Comparison of ENCODE assay signal across 25 mouse cellular contexts in genomic region chr17:63240021-63240730, GRCm38 (mm10).
DNase-seq lines count a peak whose midpoint lies in the region; ATAC-seq and TF ChIP-seq lines count a peak whose summit lies in the region.
"Had no signal": no experiment of that assay in that cellular context is flagged by ENCODE, and none has a peak within 500 bp of the region (broad histone marks: within the 10 kb centered on the region; RNA-seq: fewer than 3 reads in every experiment).

No protein-coding gene starts in this region.

- no peak overlapping the region for H3K4me2 ChIP-seq in heart, postnatal 0 days (ENCODE audit: low read depth, low read length)
- H3K4me2 ChIP-seq: embryonic facial prominence, embryonic 12.5 days; forebrain, embryonic 12.5 days; hindbrain, embryonic 15.5 days; limb, embryonic 12.5 days; liver, embryonic 15.5 days; midbrain, embryonic 11.5 days; neural tube, embryonic 15.5 days had no signal

- no peak overlapping the region for H3K27ac ChIP-seq in heart, postnatal 0 days (ENCODE audit: low read depth)
- H3K27ac ChIP-seq in heart, embryonic 10.5 days = no peak overlapping the region
- H3K27ac ChIP-seq: embryonic facial prominence, embryonic 12.5 days; forebrain, embryonic 12.5 days; hindbrain, embryonic 15.5 days; limb, embryonic 12.5 days; liver, embryonic 15.5 days; neural tube, embryonic 15.5 days had no signal

- WGBS in heart, postnatal 0 days = 36% methylated on average over 9 of the region's 9 CpGs
- WGBS in heart, embryonic 10.5 days = 63% methylated on average over 9 of the region's 9 CpGs

- no peak overlapping the region for H3K4me3 ChIP-seq in heart, postnatal 0 days (ENCODE audit: low read depth, low read length)
- no peak overlapping the region for H3K4me3 ChIP-seq in heart, embryonic 10.5 days
- H3K4me3 ChIP-seq: embryonic facial prominence, embryonic 12.5 days; erythroblast, embryonic 14.5 days; forebrain, embryonic 12.5 days; hindbrain, embryonic 15.5 days; limb, embryonic 12.5 days; liver, embryonic 15.5 days; neural tube, embryonic 15.5 days had no signal

- no peak for ATAC-seq in heart, postnatal 0 days (ENCODE audit: insufficient read depth, low read depth)
- ATAC-seq: CD4-positive, CD25-positive, alpha-beta regulatory T cell, adult 4 months; intestine, embryonic 16.5 days; Patski had no signal

- 0 out of 2 replicates have a peak, but pooled peaks cover 3% of the 10 kb centered on the region for H3K4me1 ChIP-seq in heart, postnatal 0 days (ENCODE audit: control insufficient read depth, insufficient read depth)
- peaks cover 17% of the 10 kb centered on the region for H3K4me1 ChIP-seq in heart, embryonic 10.5 days
- H3K4me1 ChIP-seq: embryonic facial prominence, embryonic 12.5 days; forebrain, embryonic 12.5 days; hindbrain, embryonic 15.5 days; liver, embryonic 15.5 days had no signal

- TF ChIP-seq CTCF in heart, postnatal 0 days (IDR thresholded peaks at IDR 0.05; ENCODE audit: low read depth) = no peak

- DNase-seq in heart, adult 11 months = peak; percentile 67
- DNase-seq in heart, postnatal 36 days = no peak
- peak; percentile 41 for DNase-seq in heart, postnatal 0 days (ENCODE audit: low spot score)
- no peak for DNase-seq in heart, embryonic 10.5 days (ENCODE audit: low spot score)
- DNase-seq in retina, postnatal 1 day = peak; percentile 11
- DNase-seq in retina, embryonic 14.5 days (ENCODE audit: low spot score) = no peak
- DNase-seq in urinary bladder, adult 18-20 months (ENCODE audit: low spot score in 2 of 2) = no peak
- DNase-seq: adrenal gland, adult 2 months; cerebellum, adult 11-12 months; cerebellum, postnatal 14 days; kidney, adult 9 months; kidney, postnatal 14 days; thymus, adult 18-20 months; thymus, postnatal 4 days had no signal

- intact Hi-C loops in heart, postnatal 36 days (cut with DNase I) = no loop called here

- 0 out of 2 replicates have a peak, but pooled peaks cover 2% of the 10 kb centered on the region for H3K9me3 ChIP-seq in heart, postnatal 0 days (replicated peaks; ENCODE audit: control insufficient read depth, low read length)
- H3K9me3 ChIP-seq in heart, embryonic 10.5 days = no peaks in the 10 kb centered on the region
- H3K9me3 ChIP-seq: embryonic facial prominence, embryonic 12.5 days; forebrain, embryonic 12.5 days; hindbrain, embryonic 15.5 days; liver, embryonic 15.5 days; neural tube, embryonic 15.5 days had no signal

- no peak for TF ChIP-seq EP300 in heart, postnatal 0 days (IDR thresholded peaks at IDR 0.05; ENCODE audit: low read depth)

- no peaks in the 10 kb centered on the region for H3K36me3 ChIP-seq in heart, postnatal 0 days (replicated peaks; ENCODE audit: control insufficient read depth, insufficient read depth, low read length)
- H3K36me3 ChIP-seq in heart, embryonic 10.5 days = 0 out of 2 replicates have a peak, but pooled peaks cover 7% of the 10 kb centered on the region
- H3K36me3 ChIP-seq: embryonic facial prominence, embryonic 12.5 days; forebrain, embryonic 12.5 days; hindbrain, embryonic 15.5 days; limb, embryonic 12.5 days; liver, embryonic 15.5 days; neural tube, embryonic 15.5 days had no signal

- H3K9ac ChIP-seq in heart, postnatal 0 days (replicated peaks; ENCODE audit: low read depth, low read length) = no peak overlapping the region
- H3K9ac ChIP-seq: embryonic facial prominence, embryonic 12.5 days; forebrain, embryonic 12.5 days; hindbrain, embryonic 15.5 days; limb, embryonic 12.5 days; liver, embryonic 15.5 days; neural tube, embryonic 15.5 days had no signal

- H3K27me3 ChIP-seq in heart, postnatal 0 days (ENCODE audit: control insufficient read depth, insufficient read depth, low read length) = no peaks in the 10 kb centered on the region
- no peaks in the 10 kb centered on the region for H3K27me3 ChIP-seq in heart, embryonic 10.5 days (ENCODE audit: insufficient read depth, poor library complexity, severe bottlenecking)
- H3K27me3 ChIP-seq: embryonic facial prominence, embryonic 12.5 days; forebrain, embryonic 12.5 days; hindbrain, embryonic 15.5 days; limb, embryonic 12.5 days; liver, embryonic 15.5 days; neural tube, embryonic 15.5 days; Patski had no signal

Comparison
In these comparisons a context has a peak if more than half of its experiments do, and no peak if none do; other contexts are left out.
1. DNase-seq: peak in heart, adult 11 months (single experiment), heart, postnatal 0 days (single experiment) and retina, postnatal 1 day (single experiment); none in heart, postnatal 36 days (0 of 2), heart, embryonic 10.5 days (single experiment), retina, embryonic 14.5 days (single experiment) and urinary bladder, adult 18-20 months (0 of 2).